Mouse (Mus musculus) lung, embryonic 16.5 days (tissue): Measurements from ENCODE around the gene Fto. TPM values are rescaled to one million over a fixed set of nuclear protein-coding genes. Genes with fewer than 3 reads are reported as not detected.
A peak's percentile ranks its signal among the peaks of the same experiment; 100 is the strongest.

Experiments used
- ATAC-seq: fragments of 200-750 bp; cut with Nextera tagmentation; 2 replicates; pipeline ENCODE4 v1.8.0; 2017; ENCODE audit warnings: low read depth, mild to moderate bottlenecking, moderate library complexity
- H3K27ac ChIP-seq: fragments of 300-500 bp; sonication (generic); 2 replicates; pipeline ENCODE4 v1.5.1; 2014; ENCODE audit warnings: mild to moderate bottlenecking, control low read depth, low read length
- H3K27me3 ChIP-seq: fragments of 300-500 bp; sonication (generic); 2 replicates; pipeline ENCODE4 v1.6.1; 2014; ENCODE audit warnings: low read depth, low read length, mixed read lengths; ENCODE audit not compliant: control insufficient read depth, insufficient read depth
- H3K36me3 ChIP-seq: fragments of 300-500 bp; sonication (generic); 2 replicates; pipeline ENCODE4 v1.6.1; 2014; ENCODE audit warnings: low read length; ENCODE audit not compliant: control insufficient read depth, insufficient read depth
- H3K4me1 ChIP-seq: fragments of 300-500 bp; sonication (generic); replicated peaks from 2 replicates; pipeline ENCODE4 v1.6.1; 2014; ENCODE audit warnings: low read length, mixed read lengths; ENCODE audit not compliant: control insufficient read depth, insufficient read depth
- H3K4me2 ChIP-seq: fragments of 300-500 bp; sonication (generic); 2 replicates; pipeline ENCODE4 v1.6.1; 2014; ENCODE audit warnings: low read depth, low read length, control low read depth
- H3K4me3 ChIP-seq: fragments of 300-500 bp; sonication (generic); 2 replicates; pipeline ENCODE4 v1.5.1; 2014; ENCODE audit warnings: mild to moderate bottlenecking, low read length, control low read depth
- H3K9ac ChIP-seq: fragments of 300-500 bp; sonication (generic); 2 replicates; pipeline ENCODE4 v1.6.1; 2014; ENCODE audit warnings: low read length, control low read depth
- H3K9me3 ChIP-seq: fragments of 300-500 bp; sonication (generic); 2 replicates; pipeline ENCODE4 v1.6.1; 2016; ENCODE audit warnings: low read length; ENCODE audit not compliant: control insufficient read depth
- WGBS: fragments of 180-500 bp; shearing (Covaris S2); extraction: QIAGEN DNeasy Blood & Tissue Kit; methylation state at CpG from one replicate; pipeline ENCODE4 v1.1.7; 2014; 5-methylcytosine and 5-hydroxymethylcytosine counted together
- polyA plus RNA-seq: library from polyadenylated mRNA; unstranded; fragments of >200 nt; fragmentation: Nextera tagmentation; extraction: Ambion mirVana; gene quantifications from 2 replicates; pipeline ENCODE4 v1.2.1, GENCODE M21; 2015

The Fto gene
- polyA plus RNA-seq, 1 experiment from 2014 or later, result 97.2 TPM

- no peak for ATAC-seq
- Histone ChIP-seq H3K27ac (0 out of 2 replicates have a peak overlapping the region, but pooled peaks have one; percentile 5), H3K4me3 (no peak overlapping the region), H3K4me1 (peaks cover 17% of the 10 kb centered on the region), H3K9ac (no peak overlapping the region), H3K9me3 (no peaks in the 10 kb centered on the region), H3K27me3 (no peaks in the 10 kb centered on the region), H3K36me3 (no peaks in the 10 kb centered on the region), H3K4me2 (no peak overlapping the region)
- WGBS, result 72% methylated on average over 8 of the region's 8 CpGs
Measured at GRCm38 (mm10) chr8:91281545-91281944, 31.8 kb upstream of the Fto start.

DNA sequence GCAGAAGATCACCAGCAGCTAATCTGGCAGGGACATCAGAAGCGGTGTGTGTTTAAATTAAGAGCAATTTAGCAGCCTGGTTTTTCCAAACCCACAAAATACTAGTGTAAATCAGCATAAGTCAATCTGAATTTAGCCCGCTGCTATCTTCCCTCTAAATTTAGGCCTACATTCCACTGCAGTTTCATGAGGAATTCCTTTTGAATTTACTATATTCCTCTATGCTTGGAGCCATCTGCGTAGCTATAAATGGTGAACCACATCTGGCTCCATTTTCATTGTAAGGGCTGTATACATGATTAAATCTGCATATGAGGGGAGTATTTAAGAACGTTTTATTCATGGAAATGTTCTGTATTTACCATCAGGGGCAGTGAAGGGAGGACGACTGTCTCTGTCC, 30.7 kb upstream of the Fto start:
- Histone ChIP-seq H3K4me2 (no peak overlapping the region), H3K4me1 (peaks cover 17% of the 10 kb centered on the region), H3K27ac (no peak overlapping the region; the same call in 1 of the 2 replicates), H3K4me3 (no peak overlapping the region), H3K9ac (no peak overlapping the region), H3K9me3 (no peaks in the 10 kb centered on the region), H3K36me3 (no peaks in the 10 kb centered on the region), H3K27me3 (no peaks in the 10 kb centered on the region)
- WGBS, result 65% methylated on average over 5 of the region's 5 CpGs
- ATAC-seq, result no peak

- peaks cover 20% of the 10 kb centered on the region for H3K4me1 ChIP-seq
Measured at GRCm38 (mm10) chr8:91283815-91284214, 29.5 kb upstream of the Fto start.

GRCm38 (mm10) chr8:91286237-91286636, 27.1 kb upstream of the Fto start:
- Histone ChIP-seq H3K9me3 (no peaks in the 10 kb centered on the region), H3K4me1 (peaks cover 14% of the 10 kb centered on the region), H3K4me3 (no peak overlapping the region), H3K27ac (no peak overlapping the region), H3K36me3 (no peaks in the 10 kb centered on the region), H3K4me2 (no peak overlapping the region), H3K9ac (no peak overlapping the region), H3K27me3 (no peaks in the 10 kb centered on the region)
- 81% methylated on average over 8 of the region's 8 CpGs for WGBS
- ATAC-seq, result no peak

More at GRCm38 (mm10) chr8:91283815-91284214, 29.5 kb upstream of the Fto start:
- 46% methylated on average over 1 of the region's 1 CpGs for WGBS
- Histone ChIP-seq H3K27me3 (no peaks in the 10 kb centered on the region), H3K9me3 (no peaks in the 10 kb centered on the region), H3K27ac (no peak overlapping the region), H3K4me2 (no peak overlapping the region), H3K4me3 (no peak overlapping the region), H3K36me3 (no peaks in the 10 kb centered on the region), H3K9ac (no peak overlapping the region)
- no peak for ATAC-seq

DNA sequence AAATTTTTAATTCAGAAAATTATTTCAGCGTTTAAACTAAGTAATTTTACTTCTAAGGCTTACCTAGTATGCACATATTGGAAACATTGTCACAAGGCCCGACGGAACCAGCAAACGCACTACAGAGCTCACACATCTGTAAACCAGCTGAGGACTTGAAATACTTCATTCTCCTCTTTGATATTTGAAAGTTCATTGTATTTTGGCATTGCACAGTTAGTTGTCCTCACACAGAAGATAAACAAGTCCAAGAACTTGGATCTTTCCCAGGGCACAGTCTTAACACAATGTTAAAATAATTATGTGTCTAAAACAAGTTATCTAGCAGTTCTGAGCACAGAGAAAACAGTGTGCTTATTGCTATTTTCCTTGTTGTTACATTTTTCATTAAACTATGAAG, 22.7 kb upstream of the Fto start:
- no peaks in the 10 kb centered on the region for H3K36me3 ChIP-seq
- H3K27me3 ChIP-seq, result no peaks in the 10 kb centered on the region
- ATAC-seq, result peak; percentile 82
- no peak overlapping the region for H3K4me3 ChIP-seq
- no peak overlapping the region for H3K27ac ChIP-seq
- WGBS, result 52% methylated on average over 4 of the region's 4 CpGs
- H3K4me2 ChIP-seq, result no peak overlapping the region
- H3K4me1 ChIP-seq, result peaks cover 11% of the 10 kb centered on the region; the same call in 1 of the 2 replicates
- H3K9ac ChIP-seq, result no peak overlapping the region
- no peaks in the 10 kb centered on the region for H3K9me3 ChIP-seq

GRCm38 (mm10) chr8:91295786-91296185, 17.5 kb upstream of the Fto start:
- no peaks in the 10 kb centered on the region for H3K9me3 ChIP-seq
- H3K4me2 ChIP-seq, result no peak overlapping the region
- H3K4me3 ChIP-seq, result no peak overlapping the region
- H3K27ac ChIP-seq, result no peak overlapping the region
- no peak for ATAC-seq
- no peaks in the 10 kb centered on the region for H3K36me3 ChIP-seq
- H3K9ac ChIP-seq, result no peak overlapping the region
- WGBS, result 88% methylated on average over 5 of the region's 5 CpGs
- H3K4me1 ChIP-seq, result peaks cover 8% of the 10 kb centered on the region; the same call in 1 of the 2 replicates
- H3K27me3 ChIP-seq, result no peaks in the 10 kb centered on the region

DNA sequence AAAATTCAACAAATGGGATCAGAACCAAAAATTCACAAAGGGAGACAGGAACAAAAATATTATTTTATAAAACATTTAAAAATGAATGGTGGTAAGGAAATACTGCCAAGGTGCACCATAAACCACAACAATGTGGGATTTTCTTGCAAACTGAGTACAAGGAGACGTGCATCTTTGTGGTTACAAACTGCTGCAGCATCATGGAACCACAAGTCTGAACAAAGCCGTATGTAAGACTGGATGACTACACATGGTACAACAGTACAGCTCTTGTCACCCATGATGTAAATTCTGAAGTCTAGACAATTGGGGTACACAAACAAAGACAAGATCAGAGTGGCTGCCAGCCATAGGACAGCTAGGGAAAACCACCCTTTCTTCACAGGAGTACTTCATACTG, 14.7 kb upstream of the Fto start:
- Histone ChIP-seq H3K36me3 (0 out of 2 replicates have a peak, but pooled peaks cover 3% of the 10 kb centered on the region), H3K27ac (no peak overlapping the region), H3K4me1 (no peaks in the 10 kb centered on the region), H3K9ac (no peak overlapping the region), H3K4me3 (no peak overlapping the region), H3K27me3 (no peaks in the 10 kb centered on the region), H3K9me3 (no peaks in the 10 kb centered on the region), H3K4me2 (no peak overlapping the region)
- ATAC-seq, result no peak
- 90% methylated on average over 2 of the region's 2 CpGs for WGBS

DNA sequence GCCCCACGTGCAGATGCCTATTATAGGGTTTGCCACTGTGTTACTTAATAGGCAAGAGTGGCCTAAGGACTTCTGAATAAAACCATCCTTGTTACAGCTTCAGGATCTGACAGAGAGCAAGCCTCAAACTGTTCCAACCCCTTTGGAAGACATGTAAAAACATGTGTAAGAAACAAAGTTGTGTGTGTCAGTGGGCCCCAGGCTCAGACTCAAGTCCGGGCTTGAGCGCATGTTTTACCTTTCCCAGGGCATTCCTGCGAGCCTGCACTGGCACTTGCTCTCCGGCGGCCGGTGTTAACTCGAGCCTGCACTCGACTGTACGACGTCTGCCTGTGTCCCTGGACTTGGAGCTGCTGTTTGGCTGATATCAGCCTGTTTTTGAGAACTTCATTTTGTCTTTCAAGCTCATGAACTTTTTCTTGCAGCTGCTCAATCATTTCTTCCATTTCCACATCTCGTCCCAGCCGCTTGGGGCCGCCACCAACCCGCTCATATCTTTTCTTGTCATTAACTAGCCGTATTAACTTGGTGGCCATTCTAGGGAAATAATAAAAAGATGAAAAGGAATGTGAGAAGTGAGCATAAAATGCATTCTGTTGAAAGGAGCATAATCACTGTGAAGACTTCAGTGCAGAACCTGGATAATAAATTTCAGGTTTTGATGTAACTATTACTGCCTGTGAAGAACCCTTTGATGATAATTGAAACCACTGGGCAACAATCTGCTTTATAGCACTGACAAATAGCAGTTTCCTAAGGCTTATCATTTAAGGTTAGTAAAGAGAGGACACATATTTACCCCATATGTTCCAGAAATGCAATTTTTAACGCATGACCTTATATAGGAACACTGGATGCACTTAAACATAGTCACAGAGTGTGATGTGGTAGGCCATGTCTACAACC, 8.6 kb upstream of the Fto start:
- H3K9ac ChIP-seq, result no peak overlapping the region
- H3K4me1 ChIP-seq, result no peaks in the 10 kb centered on the region
- H3K4me3 ChIP-seq, result no peak overlapping the region
- ATAC-seq, result no peak
- no peaks in the 10 kb centered on the region for H3K9me3 ChIP-seq
- 63% methylated on average over 17 of the region's 17 CpGs for WGBS
- no peak overlapping the region for H3K27ac ChIP-seq
- H3K36me3 ChIP-seq, result peaks cover 3% of the 10 kb centered on the region; the same call in 1 of the 2 replicates
- no peak overlapping the region for H3K4me2 ChIP-seq
- H3K27me3 ChIP-seq, result no peaks in the 10 kb centered on the region

GRCm38 (mm10) chr8:91312342-91312741, 983 bp upstream of the Fto start:
- no peak for ATAC-seq
- no peaks in the 10 kb centered on the region for H3K36me3 ChIP-seq
- peak overlapping the region; percentile 85 for H3K4me2 ChIP-seq
- WGBS, result 67% methylated on average over 2 of the region's 2 CpGs
- peak overlapping the region; percentile 65 for H3K4me3 ChIP-seq
- H3K27me3 ChIP-seq, result no peaks in the 10 kb centered on the region
- H3K9me3 ChIP-seq, result no peaks in the 10 kb centered on the region
- no peak overlapping the region for H3K27ac ChIP-seq
- peaks cover 18% of the 10 kb centered on the region for H3K4me1 ChIP-seq
- H3K9ac ChIP-seq, result peak overlapping the region; percentile 77
